In the genomic region with DNA sequence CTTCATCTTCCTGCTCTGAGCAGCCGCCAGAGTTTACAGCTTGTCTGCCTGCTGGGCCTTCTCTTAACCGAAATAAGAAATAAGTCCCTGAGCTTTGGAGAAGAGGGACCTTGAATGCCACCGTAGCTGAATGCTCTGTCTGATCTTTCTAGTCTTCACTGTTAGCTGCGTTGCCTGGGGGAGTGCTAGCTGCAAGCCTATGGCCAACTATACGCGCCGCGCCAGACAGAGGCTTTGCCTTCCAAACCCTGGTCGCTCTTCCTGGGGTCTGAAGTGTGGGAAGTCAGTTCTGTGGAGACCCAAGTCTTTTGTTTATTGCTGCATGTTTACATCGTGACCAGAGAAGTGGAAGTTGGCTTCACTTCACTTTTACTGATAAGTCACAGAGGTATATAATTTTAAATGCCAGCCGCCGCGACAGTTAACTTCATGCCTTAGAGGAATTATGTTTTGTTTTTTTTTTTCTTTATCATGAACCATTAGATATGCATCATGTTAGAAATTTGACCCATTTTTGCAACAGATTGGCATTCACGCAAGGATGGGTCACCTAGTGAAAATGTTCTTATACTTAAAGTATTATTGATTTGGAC, we compare ENCODE assay signal across 15 mouse cellular contexts. TPM values are rescaled to one million over a fixed set of nuclear protein-coding genes. Genes with fewer than 3 reads are reported as not detected.
DNase-seq lines count a peak whose midpoint lies in the region; ATAC-seq lines count a peak whose summit lies in the region.
"Had no signal": no experiment of that assay in that cellular context is flagged by ENCODE, and none has a peak within 500 bp of the region (broad histone marks: within the 10 kb centered on the region; RNA-seq: fewer than 3 reads in every experiment).

No protein-coding gene starts in this region.

- 36% methylated on average over 14 of the region's 14 CpGs for whole genome bisulfite sequencing in heart, embryonic 14.5 days
- WGBS in midbrain, embryonic 10.5 days: 75% methylated on average over 14 of the region's 14 CpGs
- WGBS in midbrain, embryonic 14.5 days: 80% methylated on average over 14 of the region's 14 CpGs
- 42% methylated on average over 14 of the region's 14 CpGs for WGBS in intestine, embryonic 15.5 days

- no peak for DNase-seq in heart, adult 11 months
- no peak for DNase-seq in midbrain, embryonic 10.5 days (ENCODE audit: low spot score)
- DNase-seq in midbrain, embryonic 14.5 days: no peak
- no peak for DNase-seq in MN1 (ENCODE audit: low spot score)
- DNase-seq in frontal cortex, postnatal 10 days (ENCODE audit: low spot score in 2 of 2): no peak
- DNase-seq: adrenal gland, postnatal 10 days; gastrocnemius, postnatal 14 days; kidney, postnatal 10 days; thymus, postnatal 4 days had no signal

- H3K27me3 ChIP-seq in heart, embryonic 14.5 days (ENCODE audit: control insufficient read depth, insufficient read depth, low read length): no peaks in the 10 kb centered on the region
- H3K27me3 ChIP-seq in midbrain, embryonic 10.5 days (ENCODE audit: low read depth, poor library complexity, severe bottlenecking): no peaks in the 10 kb centered on the region
- no peaks in the 10 kb centered on the region for H3K27me3 ChIP-seq in midbrain, embryonic 14.5 days (ENCODE audit: control insufficient read depth, insufficient read depth, low read length)
- no peaks in the 10 kb centered on the region for H3K27me3 ChIP-seq in intestine, embryonic 15.5 days (replicated peaks)
- H3K27me3 ChIP-seq: hindbrain, embryonic 15.5 days; midbrain, embryonic 15.5 days; neural tube, embryonic 13.5 days had no signal

- H3K36me3 ChIP-seq in heart, embryonic 14.5 days (ENCODE audit: control insufficient read depth, insufficient read depth, low read length): no peaks in the 10 kb centered on the region
- H3K36me3 ChIP-seq in midbrain, embryonic 10.5 days: no peaks in the 10 kb centered on the region
- H3K36me3 ChIP-seq in midbrain, embryonic 14.5 days (ENCODE audit: control insufficient read depth, insufficient read depth, low read length): no peaks in the 10 kb centered on the region
- no peaks in the 10 kb centered on the region for H3K36me3 ChIP-seq in intestine, embryonic 15.5 days
- H3K36me3 ChIP-seq: hindbrain, embryonic 15.5 days; midbrain, embryonic 15.5 days; neural tube, embryonic 13.5 days had no signal

- H3K9me3 ChIP-seq in heart, embryonic 14.5 days (ENCODE audit: control insufficient read depth, low read length): no peaks in the 10 kb centered on the region
- no peaks in the 10 kb centered on the region for H3K9me3 ChIP-seq in midbrain, embryonic 10.5 days (replicated peaks)
- H3K9me3 ChIP-seq in midbrain, embryonic 14.5 days (ENCODE audit: control insufficient read depth, low read length): no peaks in the 10 kb centered on the region
- H3K9me3 ChIP-seq in intestine, embryonic 15.5 days: no peaks in the 10 kb centered on the region
- H3K9me3 ChIP-seq: hindbrain, embryonic 15.5 days; midbrain, embryonic 15.5 days; neural tube, embryonic 13.5 days had no signal

- peak overlapping the region; percentile 7 to 13; a peak in 1 of 4 replicates for H3K4me3 ChIP-seq in heart, embryonic 14.5 days (ENCODE audit: control insufficient read depth in 1 of 2, insufficient read depth in 1 of 2, low read depth in 1 of 2, low read length in 2 of 2)
- no peak overlapping the region for H3K4me3 ChIP-seq in midbrain, embryonic 10.5 days
- no peak overlapping the region for H3K4me3 ChIP-seq in midbrain, embryonic 14.5 days (replicated peaks; ENCODE audit: low read depth, low read length)
- no peak overlapping the region for H3K4me3 ChIP-seq in intestine, embryonic 15.5 days (replicated peaks)
- H3K4me3 ChIP-seq: hindbrain, embryonic 15.5 days; midbrain, embryonic 15.5 days; neural tube, embryonic 13.5 days had no signal

- ATAC-seq in heart, embryonic 14.5 days (ENCODE audit: insufficient number of reproducible peaks, insufficient read depth, low FRiP score, low read depth): no peak
- no peak for ATAC-seq in midbrain, embryonic 14.5 days (ENCODE audit: low FRiP score, low TSS enrichment)
- no peak for ATAC-seq in intestine, embryonic 15.5 days
- ATAC-seq: forebrain, embryonic 14.5 days; midbrain, embryonic 15.5 days had no signal

- H3K4me2 ChIP-seq in heart, embryonic 14.5 days (ENCODE audit: low read length): peak overlapping the region; percentile 71
- H3K4me2 ChIP-seq in midbrain, embryonic 14.5 days (ENCODE audit: low read length): no peak overlapping the region
- peak overlapping the region; percentile 33; the same call in 1 of the 2 replicates for H3K4me2 ChIP-seq in intestine, embryonic 15.5 days (replicated peaks)
- H3K4me2 ChIP-seq: hindbrain, embryonic 15.5 days; midbrain, embryonic 15.5 days; neural tube, embryonic 13.5 days had no signal

- H3K4me1 ChIP-seq in heart, embryonic 14.5 days (ENCODE audit: control insufficient read depth in 2 of 2, insufficient read depth in 2 of 2, low read length in 2 of 2): peaks cover 36 to 68% of the 10 kb centered on the region in 2 experiments
- peaks cover 59% of the 10 kb centered on the region for H3K4me1 ChIP-seq in midbrain, embryonic 10.5 days
- H3K4me1 ChIP-seq in midbrain, embryonic 14.5 days (ENCODE audit: control insufficient read depth, insufficient read depth, low read length): peaks cover 24% of the 10 kb centered on the region
- peaks cover 16% of the 10 kb centered on the region for H3K4me1 ChIP-seq in intestine, embryonic 15.5 days (replicated peaks)

- H3K27ac ChIP-seq in heart, embryonic 14.5 days (replicated peaks in 1 of 2; ENCODE audit: control insufficient read depth in 1 of 2, insufficient read depth in 1 of 2, low read depth in 2 of 2, low read length in 2 of 2): peak overlapping the region; percentile 80 to 81
- 0 out of 2 replicates have a peak overlapping the region, but pooled peaks have one; percentile 17 for H3K27ac ChIP-seq in midbrain, embryonic 10.5 days (replicated peaks)
- H3K27ac ChIP-seq in midbrain, embryonic 14.5 days (replicated peaks; ENCODE audit: low read depth, low read length): no peak overlapping the region
- H3K27ac ChIP-seq in intestine, embryonic 15.5 days: 0 out of 2 replicates have a peak overlapping the region, but pooled peaks have one; percentile 28
- H3K27ac ChIP-seq: hindbrain, embryonic 15.5 days; midbrain, embryonic 15.5 days; neural tube, embryonic 13.5 days had no signal

- peak overlapping the region; percentile 60 for H3K9ac ChIP-seq in heart, embryonic 14.5 days (ENCODE audit: low read length)
- no peak overlapping the region for H3K9ac ChIP-seq in midbrain, embryonic 14.5 days (replicated peaks; ENCODE audit: low read length)
- H3K9ac ChIP-seq in intestine, embryonic 15.5 days: no peak overlapping the region
- H3K9ac ChIP-seq: hindbrain, embryonic 15.5 days; midbrain, embryonic 15.5 days; neural tube, embryonic 13.5 days had no signal

RNA-seq across cellular contexts. Expression of a gene that starts 4.6 kb away (rescaled TPM):
- polyA plus RNA-seq in heart, embryonic 14.5 days (2014; fragmentation: Nextera tagmentation; extraction: Ambion mirVana): 60.8 and 61.2 TPM in 2 replicates
- 31.8 and 36.1 TPM in 2 replicates for polyA plus RNA-seq in midbrain, embryonic 10.5 days (2016; fragmentation: Nextera tagmentation; extraction: Ambion mirVana)
- 30.0 and 36.0 TPM in 2 replicates for polyA plus RNA-seq in midbrain, embryonic 14.5 days (2014; fragmentation: Nextera tagmentation; extraction: Ambion mirVana)
- polyA plus RNA-seq in intestine, embryonic 15.5 days (2015; fragmentation: Nextera tagmentation; extraction: Ambion mirVana): 49.0 and 50.4 TPM in 2 replicates

Comparison
In these comparisons a context has a peak if more than half of its experiments do, and no peak if none do; other contexts are left out.
1. H3K4me3 ChIP-seq: peak in heart, embryonic 14.5 days (2 of 2); none in midbrain, embryonic 10.5 days (single experiment), midbrain, embryonic 14.5 days (single experiment) and intestine, embryonic 15.5 days (single experiment).